Mouse (Mus musculus): ENCODE measurements around the gene Hist3h2ba. TPM values are rescaled to one million over a fixed set of nuclear protein-coding genes. Genes with fewer than 3 reads are reported as not detected.

Gene Hist3h2ba
- polyA plus RNA-seq, 1 experiment from 2014 or later: 395 TPM

DNA sequence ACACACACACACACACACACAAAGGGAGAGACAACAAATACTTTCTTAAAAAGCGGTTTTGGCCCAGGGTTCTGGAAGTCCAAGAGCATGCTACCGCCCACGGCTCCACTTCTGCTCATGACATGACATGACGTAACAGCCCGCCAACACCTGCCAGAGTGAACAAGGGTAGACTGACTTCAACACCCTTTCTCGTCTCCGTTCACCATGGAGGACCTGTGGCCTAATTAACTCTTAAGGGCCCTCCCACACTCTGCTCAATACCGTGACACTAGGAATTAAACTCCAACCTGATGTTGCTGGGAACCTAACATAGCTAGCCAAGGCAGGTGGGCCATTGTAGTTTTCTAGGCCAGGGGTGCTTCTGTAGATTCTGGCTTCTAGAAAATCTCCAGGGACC lies 20.3 kb downstream of the Hist3h2ba start:
- 82% methylated on average over 8 of the region's 8 CpGs for WGBS
- Histone ChIP-seq H3K4me1 (replicated peaks; ENCODE audit: control insufficient read depth, insufficient read depth, low read length) (0 out of 2 replicates have a peak, but pooled peaks cover 2% of the 10 kb centered on the region), H3K27me3 (replicated peaks; ENCODE audit: control insufficient read depth, insufficient read depth, low read length) (no peaks in the 10 kb centered on the region), H3K27ac (ENCODE audit: low read length) (no peak overlapping the region), H3K4me3 (replicated peaks; ENCODE audit: low read length) (no peak overlapping the region), H3K4me2 (ENCODE audit: low read length) (no peak overlapping the region), H3K9ac (replicated peaks; ENCODE audit: low read depth, low read length) (no peak overlapping the region), H3K9me3 (ENCODE audit: control insufficient read depth, low read length) (no peaks in the 10 kb centered on the region), H3K36me3 (ENCODE audit: control insufficient read depth, insufficient read depth) (0 out of 2 replicates have a peak, but pooled peaks cover 5% of the 10 kb centered on the region)
- no peak for ATAC-seq

- Histone ChIP-seq H3K9ac (replicated peaks; ENCODE audit: low read depth, low read length) (no peak overlapping the region), H3K9me3 (ENCODE audit: control insufficient read depth, low read length) (no peaks in the 10 kb centered on the region), H3K4me1 (replicated peaks; ENCODE audit: control insufficient read depth, insufficient read depth, low read length) (0 out of 2 replicates have a peak, but pooled peaks cover 2% of the 10 kb centered on the region), H3K4me2 (ENCODE audit: low read length) (no peak overlapping the region), H3K27me3 (replicated peaks; ENCODE audit: control insufficient read depth, insufficient read depth, low read length) (no peaks in the 10 kb centered on the region), H3K4me3 (replicated peaks; ENCODE audit: low read length) (no peak overlapping the region), H3K27ac (ENCODE audit: low read length) (no peak overlapping the region), H3K36me3 (ENCODE audit: control insufficient read depth, insufficient read depth) (0 out of 2 replicates have a peak, but pooled peaks cover 5% of the 10 kb centered on the region)
- no peak for ATAC-seq
- 77% methylated on average over 6 of the region's 6 CpGs for WGBS
Measured at GRCm38 (mm10) chr11:58969659-58970058, 20.9 kb downstream of the Hist3h2ba start.

DNA sequence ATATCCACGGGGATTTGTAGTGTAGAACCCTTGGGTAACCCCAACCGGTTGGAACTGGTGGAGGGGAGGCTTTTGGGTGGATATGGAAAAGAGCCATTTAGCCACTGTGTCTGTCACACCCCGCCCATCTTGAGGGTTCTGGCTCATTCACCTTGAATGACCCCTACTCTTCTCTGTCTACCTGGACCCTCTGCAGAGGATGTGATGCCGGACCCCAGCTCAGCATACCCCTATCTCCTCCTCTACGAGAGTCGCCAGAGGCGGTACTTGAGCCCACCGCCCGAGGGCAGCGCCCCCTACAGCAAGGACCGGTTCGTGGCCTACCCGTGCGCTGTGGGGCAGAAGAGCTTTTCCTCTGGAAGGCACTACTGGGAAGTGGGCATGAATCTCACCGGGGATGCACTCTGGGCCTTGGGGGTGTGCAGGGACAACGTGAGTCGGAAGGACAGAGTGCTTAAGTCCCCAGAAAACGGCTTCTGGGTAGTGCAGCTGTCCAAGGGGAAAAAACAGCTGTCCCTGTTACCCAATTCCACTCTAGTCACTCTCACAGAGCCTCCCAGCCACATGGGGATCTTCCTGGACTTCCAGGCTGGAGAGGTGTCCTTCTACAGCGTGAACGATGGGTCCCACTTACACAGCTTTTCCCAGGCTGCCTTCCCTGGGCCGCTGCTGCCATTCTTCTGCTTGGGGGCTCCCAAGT lies 22.3 kb downstream of the Hist3h2ba start:
- Histone ChIP-seq H3K36me3 (ENCODE audit: control insufficient read depth, insufficient read depth) (0 out of 2 replicates have a peak, but pooled peaks cover 5% of the 10 kb centered on the region), H3K9ac (replicated peaks; ENCODE audit: low read depth, low read length) (no peak overlapping the region), H3K9me3 (ENCODE audit: control insufficient read depth, low read length) (no peaks in the 10 kb centered on the region), H3K4me2 (ENCODE audit: low read length) (no peak overlapping the region), H3K27me3 (replicated peaks; ENCODE audit: control insufficient read depth, insufficient read depth, low read length) (no peaks in the 10 kb centered on the region), H3K4me3 (replicated peaks; ENCODE audit: low read length) (no peak overlapping the region), H3K27ac (ENCODE audit: low read length) (no peak overlapping the region), H3K4me1 (replicated peaks; ENCODE audit: control insufficient read depth, insufficient read depth, low read length) (peaks cover 10% of the 10 kb centered on the region)
- WGBS: 88% methylated on average over 21 of the region's 21 CpGs
- no peak for ATAC-seq

- Histone ChIP-seq H3K27ac (ENCODE audit: low read length) (no peak overlapping the region), H3K4me3 (replicated peaks; ENCODE audit: low read length) (no peak overlapping the region), H3K27me3 (replicated peaks; ENCODE audit: control insufficient read depth, insufficient read depth, low read length) (no peaks in the 10 kb centered on the region), H3K9ac (replicated peaks; ENCODE audit: low read depth, low read length) (no peak overlapping the region), H3K4me1 (replicated peaks; ENCODE audit: control insufficient read depth, insufficient read depth, low read length) (peaks cover 11% of the 10 kb centered on the region), H3K4me2 (ENCODE audit: low read length) (no peak overlapping the region), H3K36me3 (ENCODE audit: control insufficient read depth, insufficient read depth) (0 out of 2 replicates have a peak, but pooled peaks cover 5% of the 10 kb centered on the region), H3K9me3 (ENCODE audit: control insufficient read depth, low read length) (no peaks in the 10 kb centered on the region)
- WGBS: 95% methylated on average over 3 of the region's 3 CpGs
- ATAC-seq: no peak
Measured at GRCm38 (mm10) chr11:58971796-58972195, 23.1 kb downstream of the Hist3h2ba start.

DNA sequence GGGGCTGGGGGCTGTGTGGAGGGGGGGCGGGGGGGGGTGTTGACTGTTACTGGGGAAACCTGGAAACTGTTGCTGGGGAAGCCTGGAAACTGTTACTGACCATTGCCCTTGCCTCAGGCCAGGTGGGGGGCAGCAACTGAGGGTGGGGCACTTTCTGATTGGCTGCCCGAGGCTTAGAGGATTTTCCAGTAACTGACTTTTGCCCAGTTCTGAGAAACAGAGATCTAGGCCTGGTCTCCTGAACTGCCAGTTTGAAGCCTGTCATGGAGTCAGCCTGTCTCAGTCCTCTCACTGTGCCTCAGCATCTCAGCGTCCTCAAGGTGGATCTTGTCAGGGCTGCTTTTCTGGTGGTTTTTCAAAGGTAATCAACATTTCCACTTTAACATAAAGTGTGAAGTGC lies 25.7 kb downstream of the Hist3h2ba start:
- H3K4me3 ChIP-seq (replicated peaks; ENCODE audit: low read length): no peak overlapping the region
- H3K4me1 ChIP-seq (replicated peaks; ENCODE audit: control insufficient read depth, insufficient read depth, low read length): peaks cover 25% of the 10 kb centered on the region
- no peaks in the 10 kb centered on the region for H3K27me3 ChIP-seq (replicated peaks; ENCODE audit: control insufficient read depth, insufficient read depth, low read length)
- ATAC-seq: no peak
- H3K27ac ChIP-seq (ENCODE audit: low read length): no peak overlapping the region
- H3K9me3 ChIP-seq (ENCODE audit: control insufficient read depth, low read length): no peaks in the 10 kb centered on the region
- no peak overlapping the region for H3K4me2 ChIP-seq (ENCODE audit: low read length)
- WGBS: 85% methylated on average over 3 of the region's 3 CpGs
- 0 out of 2 replicates have a peak, but pooled peaks cover 5% of the 10 kb centered on the region for H3K36me3 ChIP-seq (ENCODE audit: control insufficient read depth, insufficient read depth)
- no peak overlapping the region for H3K9ac ChIP-seq (replicated peaks; ENCODE audit: low read depth, low read length)

GRCm38 (mm10) chr11:58977150-58977549 lies 28.4 kb downstream of the Hist3h2ba start:
- H3K4me1 ChIP-seq (replicated peaks; ENCODE audit: control insufficient read depth, insufficient read depth, low read length): peaks cover 42% of the 10 kb centered on the region
- peaks cover under 1% of the 10 kb centered on the region; the same call in 1 of the 2 replicates for H3K36me3 ChIP-seq (ENCODE audit: control insufficient read depth, insufficient read depth)
- peak overlapping the region; percentile 81 for H3K27ac ChIP-seq (ENCODE audit: low read length)
- peak overlapping the region; percentile 91 for H3K9ac ChIP-seq (replicated peaks; ENCODE audit: low read depth, low read length)
- peak overlapping the region; percentile 94 for H3K4me2 ChIP-seq (ENCODE audit: low read length)
- H3K9me3 ChIP-seq (ENCODE audit: control insufficient read depth, low read length): no peaks in the 10 kb centered on the region
- H3K27me3 ChIP-seq (replicated peaks; ENCODE audit: control insufficient read depth, insufficient read depth, low read length): no peaks in the 10 kb centered on the region
- H3K4me3 ChIP-seq (replicated peaks; ENCODE audit: low read length): peak overlapping the region; percentile 88
- under 1% methylated on average over 29 of the region's 29 CpGs for WGBS
- ATAC-seq: no peak

- H3K4me2 ChIP-seq (ENCODE audit: low read length): peak overlapping the region; percentile 94
- no peaks in the 10 kb centered on the region for H3K27me3 ChIP-seq (replicated peaks; ENCODE audit: control insufficient read depth, insufficient read depth, low read length)
- H3K4me1 ChIP-seq (replicated peaks; ENCODE audit: control insufficient read depth, insufficient read depth, low read length): peaks cover 42% of the 10 kb centered on the region
- no peaks in the 10 kb centered on the region for H3K9me3 ChIP-seq (ENCODE audit: control insufficient read depth, low read length)
- peak overlapping the region; percentile 88 for H3K4me3 ChIP-seq (replicated peaks; ENCODE audit: low read length)
- H3K27ac ChIP-seq (ENCODE audit: low read length): peak overlapping the region; percentile 81
- H3K9ac ChIP-seq (replicated peaks; ENCODE audit: low read depth, low read length): peak overlapping the region; percentile 91
- peak; percentile 26 for ATAC-seq
- WGBS: under 1% methylated on average over 21 of the region's 21 CpGs
- peaks cover 6% of the 10 kb centered on the region for H3K36me3 ChIP-seq (ENCODE audit: control insufficient read depth, insufficient read depth)
Measured at GRCm38 (mm10) chr11:58977607-58978026, 28.9 kb downstream of the Hist3h2ba start.

GRCm38 (mm10) chr11:58978027-58978705 lies 29.4 kb downstream of the Hist3h2ba start, which contains the start of gene Trim11:
Trim11 (plus strand) TSS chr11:58978093.
- WGBS: under 1% methylated on average over 64 of the region's 64 CpGs
- H3K9ac ChIP-seq (replicated peaks; ENCODE audit: low read depth, low read length): peak within 1 kb of the TSS; percentile 91
- peak within 1 kb of the TSS; percentile 88 for H3K4me3 ChIP-seq (replicated peaks; ENCODE audit: low read length)
- H3K27me3 ChIP-seq (replicated peaks; ENCODE audit: control insufficient read depth, insufficient read depth, low read length): no peaks in the 10 kb centered on the region
- H3K36me3 ChIP-seq (ENCODE audit: control insufficient read depth, insufficient read depth): peaks cover 7% of the 10 kb centered on the region
- ATAC-seq: peak; percentile 89
- H3K27ac ChIP-seq (ENCODE audit: low read length): peak within 1 kb of the TSS; percentile 81
- H3K9me3 ChIP-seq (ENCODE audit: control insufficient read depth, low read length): no peaks in the 10 kb centered on the region
- peak within 1 kb of the TSS; percentile 94 for H3K4me2 ChIP-seq (ENCODE audit: low read length)
- H3K4me1 ChIP-seq (replicated peaks; ENCODE audit: control insufficient read depth, insufficient read depth, low read length): peaks cover 42% of the 10 kb centered on the region

DNA sequence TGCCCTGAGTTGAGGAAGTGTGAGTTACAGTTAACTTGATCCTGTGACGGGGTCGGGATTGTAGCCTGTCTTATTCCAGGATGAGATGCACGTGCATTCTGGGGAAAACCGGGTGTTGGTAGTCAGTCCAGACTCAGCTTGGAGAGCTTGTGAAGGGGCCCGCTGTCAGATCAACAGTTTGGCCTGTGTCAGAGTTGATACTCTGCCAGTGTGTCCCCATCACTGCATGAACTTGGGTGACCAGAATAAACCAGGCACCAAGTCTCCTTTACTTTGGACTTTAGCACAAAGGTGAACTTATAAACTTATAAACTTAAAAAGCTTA lies 29.9 kb downstream of the Hist3h2ba start:
- no peak for ATAC-seq
- no peaks in the 10 kb centered on the region for H3K9me3 ChIP-seq (ENCODE audit: control insufficient read depth, low read length)
- peaks cover 42% of the 10 kb centered on the region for H3K4me1 ChIP-seq (replicated peaks; ENCODE audit: control insufficient read depth, insufficient read depth, low read length)

More for the DNA sequence above, 29.9 kb downstream of the Hist3h2ba start:
- Histone ChIP-seq H3K27me3 (replicated peaks; ENCODE audit: control insufficient read depth, insufficient read depth, low read length) (no peaks in the 10 kb centered on the region), H3K9ac (replicated peaks; ENCODE audit: low read depth, low read length) (peak overlapping the region; percentile 91), H3K36me3 (ENCODE audit: control insufficient read depth, insufficient read depth) (peaks cover 9% of the 10 kb centered on the region), H3K27ac (ENCODE audit: low read length) (no peak overlapping the region), H3K4me3 (replicated peaks; ENCODE audit: low read length) (peak overlapping the region; percentile 88), H3K4me2 (ENCODE audit: low read length) (peak overlapping the region; percentile 94)
- WGBS: 2% methylated on average over 5 of the region's 5 CpGs
